Comparison of ENCODE assay signal across 11 mouse cellular contexts in genomic region chr7:107779611-107780010, GRCm38 (mm10). TPM values are rescaled to one million over a fixed set of nuclear protein-coding genes. Genes with fewer than 3 reads are reported as not detected.
A peak's percentile ranks its signal among the peaks of the same experiment; 100 is the strongest.
DNase-seq lines count a peak whose midpoint lies in the region; ATAC-seq and TF ChIP-seq lines count a peak whose summit lies in the region.
"Had no signal": no experiment of that assay in that cellular context is flagged by ENCODE, and none has a peak within 500 bp of the region (broad histone marks: within the 10 kb centered on the region; RNA-seq: fewer than 3 reads in every experiment).

No protein-coding gene starts in this region.

- H3K9ac ChIP-seq in CH12.LX (ENCODE audit: insufficient read depth, low read depth): no peak overlapping the region

- H3K4me1 ChIP-seq in CH12.LX (ENCODE audit: control insufficient read depth in 1 of 2, insufficient read depth in 2 of 2): no peaks in the 10 kb centered on the region
- no peaks in the 10 kb centered on the region for H3K4me1 ChIP-seq in embryonic fibroblast, embryonic 13.5 days (ENCODE audit: control insufficient read depth, insufficient read depth, low read length)

- H3K27me3 ChIP-seq in CH12.LX (replicated peaks): no peaks in the 10 kb centered on the region

- no peaks in the 10 kb centered on the region for H3K79me2 ChIP-seq in CH12.LX (replicated peaks; ENCODE audit: control insufficient read depth, extremely low read depth, insufficient read depth, poor library complexity, severe bottlenecking)

- dilution Hi-C loops in CH12.LX (cut with MboI; ENCODE audit: extremely low pct_ligation_motif_present, extremely low pct_unique_long_range_greater_than_20kb, low sequenced_read_pairs): no loop called here

- intact Hi-C loops in left cerebral cortex, adult 2 months (cut with DNase I): loop anchor here (1.0 to 5.0 kb wide), 2 partner anchors 30 to 117 kb away; no protein-coding TSS in a partner anchor
- intact Hi-C loops in left cerebral cortex, postnatal 4 days (cut with DNase I): loop anchor here (10.0 kb wide), 1 partner anchor 565 kb away; no protein-coding TSS in a partner anchor
- intact Hi-C loops in heart, postnatal 25 days (cut with DNase I): loop anchor here (1.0 to 5.0 kb wide), 3 partner anchors 31 to 562 kb away; no protein-coding TSS in a partner anchor

- H3K27ac ChIP-seq in left cerebral cortex, adult 2 months: no peak overlapping the region
- H3K27ac ChIP-seq in CH12.LX (ENCODE audit: insufficient read depth, low read depth): no peak overlapping the region
- H3K27ac ChIP-seq in embryonic fibroblast, embryonic 13.5 days (ENCODE audit: insufficient read depth, low read length): no peak overlapping the region

- TF ChIP-seq EP300 in CH12.LX (IDR thresholded peaks at IDR 0.05; ENCODE audit: low read length): no peak

- no peaks in the 10 kb centered on the region for H3K36me3 ChIP-seq in CH12.LX (replicated peaks in 1 of 2; ENCODE audit: control insufficient read depth in 1 of 2, insufficient read depth in 1 of 2, low read length in 1 of 2)

- H3K4me3 ChIP-seq in left cerebral cortex, adult 2 months: no peak overlapping the region
- H3K4me3 ChIP-seq in CH12.LX (replicated peaks in 1 of 3; ENCODE audit: low read depth in 2 of 3, low read length in 2 of 3, poor library complexity in 1 of 3): no peak overlapping the region
- no peak overlapping the region for H3K4me3 ChIP-seq in embryonic fibroblast, embryonic 13.5 days (ENCODE audit: insufficient read depth, low read length)

- ATAC-seq in monocyte, adult 5-6 weeks (replicated peaks; ENCODE audit: insufficient number of reproducible peaks, low FRiP score, low TSS enrichment, poor library complexity, severe bottlenecking): no peak

- peak; percentile 87 for TF ChIP-seq CTCF in left cerebral cortex, adult 2 months (IDR thresholded peaks at IDR 0.05)
- TF ChIP-seq CTCF in CH12.LX (conservative IDR thresholded peaks at IDR 0.05 in 1 of 2, IDR thresholded peaks at IDR 0.05 in 1 of 2; ENCODE audit: low read depth in 2 of 2, low read length in 2 of 2): peak; percentile 79 to 91
- TF ChIP-seq CTCF in embryonic fibroblast, embryonic 13.5 days (IDR thresholded peaks at IDR 0.05; ENCODE audit: borderline replicate concordance, insufficient read depth, low read length): 0 out of 2 replicates have a peak, but pooled peaks have one; percentile 15

- TF ChIP-seq POLR2A in CH12.LX (IDR thresholded peaks at IDR 0.05; ENCODE audit: low read depth, low read length): no peak
- TF ChIP-seq POLR2A in embryonic fibroblast, embryonic 13.5 days (IDR thresholded peaks at IDR 0.05; ENCODE audit: low read depth, low read length): no peak

- peak; percentile 75 for TF ChIP-seq RAD21 in CH12.LX (IDR thresholded peaks at IDR 0.05; ENCODE audit: low read depth, low read length)

- in situ Hi-C loops in CH12.LX (cut with MboI; ENCODE audit: low pct_ligation_motif_present, low pct_unique_long_range_greater_than_20kb, low sequenced_read_pairs): no loop called here

- DNase-seq in cerebellum, postnatal 10 days: peak; percentile 31 to 54
- DNase-seq in cerebellum, adult 11 months: no peak
- no peak for DNase-seq in left cerebral cortex, adult 2 months (ENCODE audit: extremely low spot score in 1 of 2, low spot score in 2 of 2)
- no peak for DNase-seq in left cerebral cortex, postnatal 4 days
- peak; percentile 34 for DNase-seq in CH12.LX (ENCODE audit: extremely low read depth)
- DNase-seq in heart, postnatal 25 days (ENCODE audit: low spot score): no peak

- H3K9me3 ChIP-seq in CH12.LX (replicated peaks; ENCODE audit: low read length): no peaks in the 10 kb centered on the region

- no peak overlapping the region for H3K4me2 ChIP-seq in CH12.LX (ENCODE audit: insufficient read depth, low read depth, poor library complexity, severe bottlenecking)

TF ChIP-seq in CH12.LX, 34 proteins besides CTCF, POLR2A, EP300 and RAD21:
- TF ChIP-seq SMC3 (IDR thresholded peaks at IDR 0.05; ENCODE audit: low read depth, low read length): peak; percentile 73
- TF ChIP-seq CHD2 (IDR thresholded peaks at IDR 0.05; ENCODE audit: low read length): no peak
- TF ChIP-seq JUND (conservative IDR thresholded peaks at IDR 0.05; ENCODE audit: low read depth, low read length): no peak
- no peak for TF ChIP-seq MAX (IDR thresholded peaks at IDR 0.05; ENCODE audit: low read length)
- no peak for TF ChIP-seq BHLHE40 (IDR thresholded peaks at IDR 0.05; ENCODE audit: low read depth, low read length)
- no peak for TF ChIP-seq TCF12 (IDR thresholded peaks at IDR 0.05; ENCODE audit: low read depth, low read length)

RNA-seq across cellular contexts. Expression of gene Ovch2, which starts 21.4 kb away (rescaled TPM):
- total RNA-seq in left cerebral cortex, adult 2 months (2021): not detected
- not detected for total RNA-seq in left cerebral cortex, postnatal 4 days (2021)
- not detected in 2 replicates for total RNA-seq in CH12.LX (2012; rRNA removed)
- not detected in 2 replicates for total RNA-seq in CH12.LX (2014; rRNA removed)
- polyA plus RNA-seq in CH12.LX (2012; ENCODE audit: insufficient read length, low read depth): not detected in 2 replicates
- polyA plus RNA-seq in embryonic fibroblast, embryonic 13.5 days (2011; ENCODE audit: insufficient read length, low read depth, missing spikeins): not detected in 2 replicates
- total RNA-seq in monocyte, adult 5-6 weeks (2017): not detected in 3 replicates
- total RNA-seq in heart, postnatal 25 days (2021): not detected
- total RNA-seq: neutrophil, adult 5-6 weeks had no signal
- polyA plus RNA-seq: heart, embryonic 16.5 days; limb, embryonic 14.5 days had no signal

RNA-seq across cellular contexts. Expression of gene Cyb5r2, which starts 21.8 kb away (rescaled TPM):
- total RNA-seq in left cerebral cortex, adult 2 months (2021): not detected
- not detected for total RNA-seq in left cerebral cortex, postnatal 4 days (2021)
- 0.17 TPM in 1 of 2 replicates, not detected in the other for total RNA-seq in CH12.LX (2012; rRNA removed)
- total RNA-seq in CH12.LX (2014; rRNA removed): not detected in 2 replicates
- polyA plus RNA-seq in CH12.LX (2012; ENCODE audit: insufficient read length, low read depth): 0.18 TPM in 1 of 2 replicates, not detected in the other
- polyA plus RNA-seq in embryonic fibroblast, embryonic 13.5 days (2011; ENCODE audit: insufficient read length, low read depth, missing spikeins): 1.8 and 3.3 TPM in 2 replicates
- total RNA-seq in monocyte, adult 5-6 weeks (2017): not detected in 3 replicates
- total RNA-seq in heart, postnatal 25 days (2021): not detected
- total RNA-seq: neutrophil, adult 5-6 weeks had no signal

RNA-seq across cellular contexts. Expression of gene Olfr467, which starts 32.5 kb away (rescaled TPM):
- not detected for total RNA-seq in left cerebral cortex, adult 2 months (2021)
- total RNA-seq in left cerebral cortex, postnatal 4 days (2021): not detected
- not detected in 2 replicates for total RNA-seq in CH12.LX (2012; rRNA removed)
- total RNA-seq in CH12.LX (2014; rRNA removed): not detected in 2 replicates
- polyA plus RNA-seq in CH12.LX (2012; ENCODE audit: insufficient read length, low read depth): not detected in 2 replicates
- polyA plus RNA-seq in embryonic fibroblast, embryonic 13.5 days (2011; ENCODE audit: insufficient read length, low read depth, missing spikeins): not detected in 2 replicates
- not detected in 3 replicates for total RNA-seq in monocyte, adult 5-6 weeks (2017)
- not detected for total RNA-seq in heart, postnatal 25 days (2021)
- total RNA-seq: neutrophil, adult 5-6 weeks had no signal
- polyA plus RNA-seq: heart, embryonic 16.5 days; limb, embryonic 14.5 days had no signal

RNA-seq across cellular contexts. Expression of gene Olfr469, which starts 45.7 kb away (rescaled TPM):
- total RNA-seq in left cerebral cortex, adult 2 months (2021): not detected
- total RNA-seq in left cerebral cortex, postnatal 4 days (2021): not detected
- total RNA-seq in CH12.LX (2012; rRNA removed) (not detected in 2 replicates), CH12.LX (2014; rRNA removed) (not detected in 2 replicates)
- polyA plus RNA-seq in CH12.LX (2012; ENCODE audit: insufficient read length, low read depth): not detected in 2 replicates
- polyA plus RNA-seq in embryonic fibroblast, embryonic 13.5 days (2011; ENCODE audit: insufficient read length, low read depth, missing spikeins): not detected in 2 replicates
- 0.29 TPM in 1 of 3 replicates, not detected in the others for total RNA-seq in monocyte, adult 5-6 weeks (2017)
- total RNA-seq in heart, postnatal 25 days (2021): not detected
- total RNA-seq: neutrophil, adult 5-6 weeks had no signal
- polyA plus RNA-seq: heart, embryonic 16.5 days; limb, embryonic 14.5 days had no signal

Comparison
In these comparisons a context has a peak if more than half of its experiments do, and no peak if none do; other contexts are left out.
1. DNase-seq: peak in cerebellum, postnatal 10 days (2 of 2) and CH12.LX (single experiment); none in cerebellum, adult 11 months (single experiment), left cerebral cortex, adult 2 months (0 of 2), left cerebral cortex, postnatal 4 days (single experiment) and heart, postnatal 25 days (single experiment).
2. CTCF ChIP-seq: peak in every context shown above with its lines; median percentile 87 in left cerebral cortex, adult 2 months; 85 in CH12.LX; 15 in embryonic fibroblast, embryonic 13.5 days.